Mouse (Mus musculus) ES-E14 (cell line): ENCODE results near the gene Nxpe4.

Source experiments
- MAFK ChIP-seq: IDR thresholded peaks from 2 replicates; pipeline ENCODE4 v1.6.1; 2014; ENCODE audit warnings: mild to moderate bottlenecking, low read depth, low read length, inconsistent platforms; ENCODE audit not compliant: insufficient read depth
- ZNF384 ChIP-seq: IDR thresholded peaks from 2 replicates; pipeline ENCODE4 v1.6.1; 2012; ENCODE audit warnings: low read depth, low read length, inconsistent platforms

GRCm38 (mm10) chr9:48252236-48252635 is 90.4 kb downstream of the Nxpe4 start:
- TF ChIP-seq ZNF384 (no peak), MAFK (no peak)
